Mouse (Mus musculus) urinary bladder, postnatal 36 days (tissue): ENCODE results near the gene BC005624.

ENCODE experiments used
- DNase-seq, 2 experiments: peaks; one replicate each; pipeline ENCODE4 v3.0.0; 2022; ENCODE audit warnings: low spot score in 2 of 2, mixed read lengths in 1 of 2

BC005624 gene

GRCm38 (mm10) chr2:30981790-30982513 is at the start of gene BC005624, which contains the start of gene Usp20:
Gene BC005624 (minus strand): TSS chr2:30982201.
Gene Usp20 (plus strand): TSS chr2:30982279.
- peak; percentile 99 to 100 for DNase-seq

DNA sequence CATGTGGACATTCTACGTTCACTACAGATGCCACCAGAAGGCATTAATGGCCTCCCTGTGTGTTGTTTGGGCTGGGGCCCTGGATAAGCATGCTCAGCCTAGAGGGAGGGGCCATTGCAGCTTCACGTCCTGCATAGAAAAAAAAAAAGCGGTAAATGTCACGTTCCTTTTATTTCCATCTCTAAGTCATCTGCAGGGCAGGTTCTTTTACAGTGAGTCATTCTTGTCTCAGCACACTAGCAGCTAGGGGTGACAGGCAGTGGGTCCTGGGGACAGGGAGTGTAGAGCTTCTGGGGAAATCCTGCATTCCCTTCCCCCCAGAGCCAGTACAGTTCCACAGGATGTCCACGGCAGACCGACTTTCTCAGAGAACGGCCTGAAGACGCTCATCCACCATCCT is 44.6 kb upstream of the BC005624 start:
- DNase-seq: no peak

DNA sequence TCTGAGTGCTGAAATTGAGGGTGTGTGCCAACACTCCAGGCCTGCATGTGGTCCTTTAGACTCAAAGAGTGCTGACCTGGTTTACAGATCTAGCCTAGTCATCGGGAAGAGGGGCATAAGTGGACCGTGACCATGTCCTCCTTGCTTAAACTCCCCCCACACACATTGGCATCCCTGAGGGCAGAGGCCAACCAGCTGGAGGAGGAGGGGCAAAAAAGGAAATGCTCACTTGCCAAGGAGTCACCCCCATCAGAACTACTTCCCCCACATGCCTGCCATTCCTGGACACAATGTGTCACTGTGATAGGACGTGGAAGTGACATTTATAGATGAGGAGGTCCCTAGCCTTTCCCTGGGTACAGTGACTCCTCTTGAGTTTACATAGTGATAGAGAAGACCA is 43.5 kb upstream of the BC005624 start:
- DNase-seq: no peak

GRCm38 (mm10) chr2:31024618-31025370 is 42.8 kb upstream of the BC005624 start:
- peak; percentile 42 for DNase-seq

DNA sequence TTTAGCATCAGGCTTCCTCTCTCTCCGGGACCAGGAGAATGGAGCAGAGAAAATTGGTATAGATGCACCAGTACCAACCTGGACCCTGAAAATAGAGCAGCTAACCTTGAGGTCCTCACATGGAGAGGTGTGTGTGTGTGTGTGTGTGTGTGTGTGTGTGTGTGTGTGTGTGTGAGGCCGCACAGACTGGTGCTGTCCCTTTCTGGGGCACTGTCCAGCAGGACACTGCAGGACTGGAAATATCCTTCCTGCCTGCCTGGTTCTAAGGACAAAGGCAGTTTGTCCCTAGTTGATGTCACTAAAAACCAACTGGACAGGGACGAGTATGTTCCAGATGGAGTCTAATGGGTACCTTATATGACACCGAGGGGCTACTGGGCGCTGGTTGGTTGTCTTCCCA is 41.9 kb upstream of the BC005624 start:
- no peak for DNase-seq

- no peak for DNase-seq
Observed at GRCm38 (mm10) chr2:31020202-31020601, 38.2 kb upstream of the BC005624 start.

DNA sequence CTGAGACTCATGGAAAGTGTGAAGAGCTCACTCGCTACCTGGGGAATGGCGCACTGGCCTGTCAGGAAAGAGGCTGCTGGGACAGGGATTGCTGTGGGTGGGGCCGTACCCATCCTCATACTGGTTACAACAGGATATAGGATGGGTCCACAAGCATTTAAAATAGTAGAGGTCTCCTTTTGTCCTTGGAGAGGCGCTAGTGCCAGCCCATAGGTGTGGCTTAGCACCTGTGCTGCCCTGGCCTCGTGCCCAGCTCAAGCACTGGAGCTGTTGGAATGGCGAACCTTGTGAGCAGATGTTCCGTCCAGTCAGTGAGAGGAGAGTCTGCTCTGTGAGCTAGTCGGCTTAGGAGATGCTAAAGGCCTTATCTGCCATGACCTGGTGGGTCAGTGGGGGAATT is 37.0 kb upstream of the BC005624 start:
- no peak for DNase-seq

DNA sequence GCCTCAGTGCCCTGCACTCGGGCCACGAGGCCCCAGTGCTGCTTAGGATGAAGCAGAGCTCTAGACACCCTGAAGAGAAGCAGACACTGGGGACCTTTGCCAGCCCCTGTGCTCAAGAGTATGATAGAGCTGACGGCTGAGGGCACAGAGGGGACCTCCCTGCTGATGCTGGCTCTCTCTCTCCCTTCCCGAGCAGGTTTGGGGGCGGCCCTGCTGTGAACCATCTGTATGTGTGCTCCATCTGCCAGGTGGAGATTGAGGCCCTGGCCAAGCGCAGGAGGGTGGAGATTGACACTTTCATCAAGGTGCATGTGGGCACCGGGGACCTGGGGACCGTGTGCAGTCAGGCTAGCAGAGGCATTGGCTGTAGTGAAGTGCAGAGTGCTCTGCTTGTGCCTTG is 36.5 kb upstream of the BC005624 start:
- DNase-seq: no peak

DNA sequence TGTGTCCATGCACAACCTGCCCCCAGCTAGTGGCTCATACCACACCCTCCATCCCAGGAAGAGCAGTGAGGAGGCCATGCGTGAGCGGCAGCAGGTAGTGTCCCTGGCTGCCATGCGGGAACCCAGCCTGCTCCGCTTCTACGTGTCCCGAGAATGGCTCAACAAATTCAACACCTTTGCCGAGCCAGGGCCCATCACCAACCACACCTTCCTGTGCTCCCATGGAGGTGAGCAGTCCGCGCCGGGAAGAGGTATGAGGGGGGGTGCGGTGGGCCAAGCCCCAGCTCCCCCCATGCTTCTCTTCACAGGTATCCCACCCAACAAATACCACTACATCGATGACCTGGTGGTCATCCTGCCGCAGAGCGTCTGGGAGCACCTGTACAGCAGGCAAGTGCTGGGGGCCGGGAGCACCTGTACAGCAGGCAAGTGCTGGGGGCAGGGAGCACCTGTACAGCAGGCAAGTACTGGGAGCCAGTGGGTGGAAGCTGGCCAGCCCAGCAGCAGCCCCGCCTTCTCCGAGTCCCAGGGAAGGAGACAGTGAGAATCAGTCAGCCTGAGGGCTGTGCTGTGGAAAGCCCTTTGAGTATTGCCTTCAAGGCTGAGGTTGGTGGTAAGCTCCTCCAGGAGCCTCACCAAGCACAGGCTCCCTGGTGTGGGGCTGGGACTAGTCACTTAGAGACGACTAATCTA is 35.8 kb upstream of the BC005624 start:
- DNase-seq: no peak

DNA sequence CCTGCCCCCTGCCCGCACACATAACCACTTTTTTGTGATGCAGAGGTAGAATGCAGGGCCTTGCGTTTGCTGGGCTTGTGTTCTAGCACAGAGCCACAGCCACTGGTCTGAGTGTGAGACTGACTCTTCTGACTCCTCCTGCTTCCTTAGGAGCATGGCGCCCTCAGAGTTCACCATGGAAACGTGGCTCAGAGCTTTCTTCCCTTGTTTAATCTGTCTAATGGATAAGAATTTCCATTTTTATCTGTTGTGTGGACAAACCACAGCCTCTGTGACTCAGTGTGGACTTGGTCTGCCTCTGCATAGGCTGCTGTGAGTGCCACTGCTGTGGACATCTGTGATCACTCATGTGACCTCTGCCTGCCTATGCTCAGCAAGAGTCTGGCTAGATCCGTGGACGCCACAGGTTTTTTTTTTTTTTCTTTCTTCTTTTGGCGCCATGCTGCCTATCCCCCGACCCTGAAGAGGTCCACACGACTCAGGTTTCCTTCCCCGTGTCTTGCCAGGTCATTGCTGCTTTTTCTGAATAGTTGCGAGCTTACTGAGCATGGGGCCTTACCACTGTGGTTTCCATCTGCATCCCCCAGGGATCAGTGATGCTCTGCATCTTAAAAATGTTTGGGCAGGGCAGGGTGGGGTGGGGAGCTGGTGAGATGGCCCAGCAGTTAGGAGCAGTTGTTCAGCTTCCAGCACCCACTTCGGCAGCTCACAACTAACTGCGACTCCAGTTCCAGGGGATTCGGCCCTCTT is 31.5 kb upstream of the BC005624 start:
- no peak for DNase-seq

GRCm38 (mm10) chr2:31007208-31007607 is 25.2 kb upstream of the BC005624 start:
- no peak for DNase-seq

- DNase-seq: no peak
Observed at GRCm38 (mm10) chr2:31006434-31006833, 24.4 kb upstream of the BC005624 start.

- no peak for DNase-seq
Observed at GRCm38 (mm10) chr2:31005453-31005852, 23.5 kb upstream of the BC005624 start.

DNA sequence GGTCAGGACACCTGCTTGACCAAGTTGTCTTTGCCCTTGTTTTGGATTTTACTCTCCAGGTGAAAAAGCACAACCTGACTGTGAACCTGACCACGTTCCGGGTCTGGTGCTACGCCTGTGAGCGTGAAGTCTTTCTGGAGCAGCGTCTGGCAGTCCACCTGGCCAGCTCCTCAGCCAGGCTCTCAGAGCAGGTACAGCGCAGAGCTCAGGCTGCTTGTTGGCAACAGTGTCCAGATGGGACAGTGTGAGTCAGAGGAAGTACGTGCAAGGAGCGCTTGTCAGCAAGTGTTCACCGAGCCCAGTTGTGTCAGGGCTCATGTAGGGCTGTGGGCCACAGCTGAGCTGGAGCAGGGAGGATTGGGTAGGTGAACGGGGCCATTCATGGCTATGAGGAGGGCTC is 20.9 kb upstream of the BC005624 start:
- no peak for DNase-seq

- DNase-seq: no peak
Observed at GRCm38 (mm10) chr2:30998443-30999260, 16.7 kb upstream of the BC005624 start.

DNA sequence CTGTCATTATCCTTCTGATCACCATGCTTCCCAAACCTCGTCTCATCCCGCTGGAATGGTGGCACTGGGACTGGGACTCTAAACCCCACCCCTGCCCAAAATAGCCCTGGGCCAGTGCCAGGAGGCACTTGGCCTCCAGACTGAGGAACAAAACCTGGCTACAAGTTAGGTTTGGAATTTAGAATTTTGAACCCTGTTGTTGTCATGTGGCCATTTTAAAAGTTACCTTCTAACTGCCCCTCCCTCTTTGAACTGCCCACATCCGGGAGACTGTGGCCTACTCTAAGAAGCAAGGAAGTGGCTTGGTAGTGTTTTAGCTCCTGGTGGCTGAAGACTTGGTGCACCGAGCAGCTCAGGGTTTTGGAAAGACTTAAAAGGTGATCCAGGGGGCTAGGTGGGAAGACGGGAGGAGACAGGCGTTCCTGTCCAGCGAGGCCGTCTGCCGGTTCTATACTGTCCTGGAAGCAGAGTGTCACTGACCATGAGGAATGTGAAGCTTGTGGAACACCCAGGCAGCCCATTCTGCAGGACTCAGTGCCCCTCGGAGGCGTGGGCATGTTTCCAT is 13.5 kb upstream of the BC005624 start:
- no peak for DNase-seq

GRCm38 (mm10) chr2:30994853-30995252 is 12.9 kb upstream of the BC005624 start:
- DNase-seq: no peak

GRCm38 (mm10) chr2:30990221-30990620 is 8.2 kb upstream of the BC005624 start:
- no peak for DNase-seq

- DNase-seq: peak; percentile 70 to 80
Observed at GRCm38 (mm10) chr2:30985111-30986020, 3.4 kb upstream of the BC005624 start.

GRCm38 (mm10) chr2:30983024-30983423 is 1.0 kb upstream of the BC005624 start:
- no peak for DNase-seq
